Mouse (Mus musculus) liver, embryonic 12.5 days (tissue): ENCODE results near the gene Stpg3. TPM values are rescaled to one million over a fixed set of nuclear protein-coding genes. Genes with fewer than 3 reads are reported as not detected.

ENCODE experiments used
- ATAC-seq: fragments of 200-750 bp; cut with Nextera tagmentation; 2 replicates; pipeline ENCODE4 v1.8.0; 2017; ENCODE audit warnings: moderate number of reproducible peaks, mild to moderate bottlenecking, moderate library complexity
- H3K27ac ChIP-seq: fragments of 300-500 bp; sonication (generic); 2 replicates; pipeline ENCODE4 v1.5.1; 2016; ENCODE audit warnings: mild to moderate bottlenecking
- H3K27me3 ChIP-seq: fragments of 300-500 bp; sonication (generic); replicated peaks from 2 replicates; pipeline ENCODE4 v1.6.1; 2016; ENCODE audit warnings: mild to moderate bottlenecking, moderate library complexity
- H3K36me3 ChIP-seq: fragments of 300-500 bp; sonication (generic); 2 replicates; pipeline ENCODE4 v1.6.1; 2016; ENCODE audit warnings: mild to moderate bottlenecking, moderate library complexity
- H3K4me1 ChIP-seq: fragments of 300-500 bp; sonication (generic); 2 replicates; pipeline ENCODE4 v1.6.1; 2016
- H3K4me2 ChIP-seq: fragments of 300-500 bp; sonication (generic); 2 replicates; pipeline ENCODE4 v1.6.1; 2016; ENCODE audit warnings: mild to moderate bottlenecking, moderate library complexity
- H3K4me3 ChIP-seq: fragments of 300-500 bp; sonication (generic); 2 replicates; pipeline ENCODE4 v1.5.1; 2016; ENCODE audit warnings: mild to moderate bottlenecking, moderate library complexity
- H3K9ac ChIP-seq: fragments of 300-500 bp; sonication (generic); 2 replicates; pipeline ENCODE4 v1.6.1; 2016; ENCODE audit warnings: mild to moderate bottlenecking, moderate library complexity
- H3K9me3 ChIP-seq: fragments of 300-500 bp; sonication (generic); replicated peaks from 2 replicates; pipeline ENCODE4 v1.6.1; 2016; ENCODE audit warnings: mild to moderate bottlenecking, moderate library complexity
- WGBS: fragments of 180-500 bp; shearing (Covaris S2); methylation state at CpG from one replicate; pipeline ENCODE4 v1.1.7; 2016; ENCODE audit not compliant: insufficient replicate concordance; 5-methylcytosine and 5-hydroxymethylcytosine counted together
- polyA plus RNA-seq: library from polyadenylated mRNA; unstranded; fragments of >200 nt; fragmentation: Nextera tagmentation; extraction: Ambion mirVana; gene quantifications from 2 replicates; pipeline ENCODE4 v1.2.1, GENCODE M21; 2016

The Stpg3 gene
- polyA plus RNA-seq, 1 experiment from 2014 or later, result not detected

DNA sequence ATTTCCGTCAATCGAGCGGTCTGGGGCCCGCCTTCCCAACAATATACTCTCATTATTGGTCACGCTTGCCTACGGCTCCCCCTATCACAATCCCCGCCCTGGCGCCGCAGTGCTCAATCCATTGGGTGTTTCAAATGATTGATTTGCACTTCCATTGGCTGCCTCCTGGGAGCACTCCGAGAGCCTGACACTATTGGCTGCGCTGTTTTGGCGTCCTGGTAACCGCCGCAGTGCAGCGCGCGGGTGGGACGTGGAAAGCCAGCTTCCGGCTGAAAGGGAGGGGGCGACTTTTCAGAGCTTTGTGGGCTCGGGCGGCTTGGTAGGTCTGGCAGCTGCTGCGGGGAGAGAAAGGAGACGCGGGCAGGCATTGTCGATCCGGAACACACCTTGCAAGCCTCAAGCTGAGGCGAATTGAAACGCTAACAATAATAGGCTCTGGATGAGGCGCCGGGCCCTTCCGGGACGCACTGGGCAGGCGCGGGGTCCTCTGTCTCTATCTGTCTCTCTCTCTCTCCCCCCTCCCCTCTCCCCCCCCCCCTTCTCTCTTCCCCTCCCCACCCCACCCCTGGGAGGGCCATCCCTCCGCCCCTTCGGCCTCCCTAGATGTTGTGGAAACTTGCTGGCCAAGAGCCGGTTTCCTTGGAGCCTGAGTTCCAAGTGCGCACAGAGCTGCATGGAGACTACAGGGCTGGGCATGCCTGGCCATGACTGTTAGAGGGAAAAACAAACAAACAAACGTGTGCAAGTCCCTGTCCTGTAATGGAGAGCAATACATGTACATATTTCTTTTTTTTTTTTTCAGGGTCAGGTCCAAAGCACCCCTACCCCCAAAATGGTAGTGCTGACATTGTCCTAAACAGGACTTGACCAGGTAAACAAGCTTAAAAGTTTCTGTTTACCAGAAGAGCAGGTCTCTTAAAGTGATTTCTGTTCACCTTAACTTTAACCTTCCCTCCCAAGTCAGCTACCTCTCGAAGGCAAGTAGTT, 10.6 kb upstream of the Stpg3 start:
- peaks cover 50% of the 10 kb centered on the region for H3K4me1 ChIP-seq
- H3K36me3 ChIP-seq, result peaks cover 28% of the 10 kb centered on the region
- peak; percentile 90 for ATAC-seq
- 0 out of 2 replicates have a peak, but pooled peaks cover under 1% of the 10 kb centered on the region for H3K27me3 ChIP-seq
- 2% methylated on average over 41 of the region's 41 CpGs for WGBS
- peak overlapping the region; percentile 99 for H3K4me3 ChIP-seq
- H3K4me2 ChIP-seq, result peak overlapping the region; percentile 75
- H3K9ac ChIP-seq, result peak overlapping the region; percentile 84
- no peaks in the 10 kb centered on the region for H3K9me3 ChIP-seq
- H3K27ac ChIP-seq, result peak overlapping the region; percentile 96

DNA sequence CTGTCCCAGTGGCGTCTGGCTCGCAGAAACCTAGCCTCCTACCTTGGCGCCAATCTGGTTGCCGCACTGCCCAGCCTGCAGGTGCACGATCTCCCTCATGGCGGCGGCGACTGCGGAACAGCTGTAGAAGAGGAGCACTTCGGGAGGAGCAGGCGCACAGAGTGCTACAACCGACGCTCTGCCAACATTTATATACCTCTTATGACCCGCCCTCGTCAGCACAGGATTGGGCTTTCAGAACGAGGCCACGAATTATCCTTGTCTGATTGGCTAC, 10.0 kb upstream of the Stpg3 start, which contains the start of gene Tubb4b:
Gene Tubb4b (minus strand): TSS at position 211 of the 274 bp plus-strand sequence.
- Histone ChIP-seq H3K4me3 (peak within 1 kb of the TSS; percentile 99), H3K27me3 (no peaks in the 10 kb centered on the region), H3K4me1 (peaks cover 50% of the 10 kb centered on the region), H3K36me3 (peaks cover 28% of the 10 kb centered on the region), H3K27ac (peak within 1 kb of the TSS; percentile 100), H3K9ac (peak within 1 kb of the TSS; percentile 95), H3K9me3 (no peaks in the 10 kb centered on the region), H3K4me2 (peak within 1 kb of the TSS; percentile 88)
- ATAC-seq, result no peak
- WGBS, result 0% methylated on average over 17 of the region's 17 CpGs

DNA sequence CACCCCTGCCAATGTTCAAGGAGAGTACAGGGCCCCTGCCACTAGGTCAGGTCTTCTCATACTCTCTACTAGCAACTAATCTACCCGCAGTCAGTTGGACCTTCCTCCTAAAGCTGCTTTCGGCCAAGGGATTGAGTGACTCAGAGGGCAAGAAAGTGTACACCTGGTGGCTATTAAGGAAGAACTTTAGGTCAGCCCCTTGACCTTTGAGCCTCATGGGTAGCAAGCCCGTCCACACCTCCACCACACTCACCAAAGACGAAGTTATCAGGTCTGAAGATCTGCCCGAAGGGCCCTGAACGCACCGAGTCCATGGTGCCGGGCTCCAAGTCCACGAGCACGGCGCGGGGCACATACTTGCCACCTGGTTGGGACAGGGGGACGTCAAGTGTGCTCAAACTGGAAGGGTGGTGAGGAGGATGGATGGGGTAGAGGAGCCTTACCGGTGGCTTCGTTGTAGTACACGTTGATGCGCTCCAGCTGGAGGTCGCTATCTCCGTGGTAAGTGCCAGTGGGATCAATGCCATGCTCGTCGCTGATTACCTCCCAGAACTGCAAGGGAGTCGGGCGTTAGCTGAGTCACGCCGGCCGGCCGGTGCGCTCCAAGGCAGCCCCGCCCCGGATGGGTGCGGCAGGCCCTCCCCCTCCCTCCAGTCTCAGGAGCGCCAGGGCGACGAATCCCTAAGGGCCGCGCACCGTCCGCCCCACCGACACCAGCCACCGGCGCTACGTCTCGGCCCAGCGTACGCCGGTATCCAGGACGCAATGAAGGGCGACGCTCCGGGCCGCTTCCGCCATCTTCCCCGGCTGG, 9.4 kb upstream of the Stpg3 start:
- peak; percentile 79 for ATAC-seq
- Histone ChIP-seq H3K27me3 (peaks cover under 1% of the 10 kb centered on the region; the same call in 1 of the 2 replicates), H3K4me3 (peak overlapping the region; percentile 99), H3K9me3 (no peaks in the 10 kb centered on the region), H3K27ac (peak overlapping the region; percentile 100), H3K4me2 (peak overlapping the region; percentile 88), H3K4me1 (peaks cover 46% of the 10 kb centered on the region), H3K9ac (peak overlapping the region; percentile 95), H3K36me3 (peaks cover 28% of the 10 kb centered on the region)
- under 1% methylated on average over 53 of the region's 53 CpGs for WGBS

DNA sequence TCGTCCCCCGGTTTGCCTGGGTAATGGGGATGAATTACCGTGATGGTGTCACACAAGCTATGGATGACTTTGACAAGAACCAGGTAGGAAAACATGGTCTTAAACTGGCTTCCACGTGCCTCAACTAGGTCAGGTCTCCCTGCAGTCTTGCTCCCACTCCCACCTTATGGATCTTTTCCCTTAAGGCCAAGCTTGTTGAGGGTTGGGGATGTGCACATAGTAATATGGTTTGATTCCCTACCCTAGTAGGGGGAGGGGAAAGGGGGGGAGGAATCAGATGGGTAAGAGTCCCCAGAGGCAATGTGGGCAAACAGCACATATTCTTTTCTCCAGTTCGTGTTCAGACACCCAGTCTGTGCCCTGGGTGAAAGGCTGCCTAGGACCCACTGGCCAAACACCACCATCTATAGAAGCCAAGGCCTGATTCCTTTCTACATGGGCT, 6.9 kb upstream of the Stpg3 start:
- Histone ChIP-seq H3K9me3 (no peaks in the 10 kb centered on the region), H3K27me3 (peaks cover 7% of the 10 kb centered on the region; the same call in 1 of the 2 replicates), H3K4me3 (peak overlapping the region; percentile 25), H3K27ac (peak overlapping the region; percentile 15), H3K4me1 (peaks cover 33% of the 10 kb centered on the region), H3K9ac (no peak overlapping the region), H3K4me2 (peak overlapping the region; percentile 88), H3K36me3 (peaks cover 28% of the 10 kb centered on the region)
- ATAC-seq, result no peak
- 62% methylated on average over 5 of the region's 5 CpGs for WGBS

DNA sequence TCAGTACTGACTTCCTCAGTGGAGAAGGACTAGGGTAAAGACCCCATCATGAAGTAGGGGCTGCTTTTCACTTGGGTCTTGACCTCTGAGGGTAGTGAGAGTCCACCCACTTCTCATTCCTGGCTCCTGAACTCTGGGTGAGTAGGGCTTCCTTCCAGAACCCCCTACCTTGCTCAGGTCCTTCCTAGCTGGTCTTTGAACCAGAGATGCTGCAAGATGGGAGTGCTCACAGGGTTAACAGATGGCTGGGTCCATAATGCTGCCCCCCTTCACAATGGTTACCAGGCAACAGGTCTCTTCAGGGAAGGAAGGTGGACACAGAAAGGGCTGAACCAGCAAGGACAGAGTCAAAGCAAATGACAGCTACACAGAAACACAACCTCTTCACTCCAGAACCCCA, 4.0 kb upstream of the Stpg3 start, which contains the start of gene Fam166a:
Gene Fam166a (plus strand): TSS at position 301 of the 400 bp plus-strand sequence.
- no peak within 1 kb of the TSS for H3K27ac ChIP-seq
- H3K4me1 ChIP-seq, result peaks cover 22% of the 10 kb centered on the region
- peaks cover 23% of the 10 kb centered on the region for H3K27me3 ChIP-seq
- no peak for ATAC-seq
- no peaks in the 10 kb centered on the region for H3K9me3 ChIP-seq
- H3K36me3 ChIP-seq, result peaks cover 23% of the 10 kb centered on the region
- no peak within 1 kb of the TSS for H3K4me2 ChIP-seq
- H3K4me3 ChIP-seq, result no peak within 1 kb of the TSS
- H3K9ac ChIP-seq, result no peak within 1 kb of the TSS

DNA sequence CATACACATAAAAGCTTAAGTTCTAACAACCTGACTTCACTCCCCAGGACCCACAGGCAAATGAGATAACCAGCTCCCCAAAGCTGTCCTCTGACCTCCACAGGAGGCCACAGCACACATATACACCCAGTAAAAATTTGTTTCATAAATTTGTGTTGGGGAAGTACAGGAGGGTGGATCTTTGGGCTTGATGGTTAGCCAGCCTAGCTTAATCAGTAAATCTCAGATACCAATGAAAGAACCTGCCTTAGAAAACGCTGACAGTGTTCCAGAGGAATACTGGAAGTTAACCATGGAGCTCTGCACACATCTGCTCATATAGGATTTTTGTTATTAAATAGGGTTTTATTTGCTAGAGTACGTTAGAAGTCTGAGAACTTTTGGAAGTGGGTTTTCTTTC, 3.2 kb upstream of the Stpg3 start:
- H3K9me3 ChIP-seq, result no peaks in the 10 kb centered on the region
- ATAC-seq, result no peak
- peaks cover 29% of the 10 kb centered on the region for H3K27me3 ChIP-seq
- no peak overlapping the region for H3K4me3 ChIP-seq
- WGBS, result 52% methylated on average over 2 of the region's 2 CpGs
- H3K4me1 ChIP-seq, result peaks cover 15% of the 10 kb centered on the region; the same call in 1 of the 2 replicates
- H3K9ac ChIP-seq, result no peak overlapping the region
- no peak overlapping the region for H3K4me2 ChIP-seq
- H3K36me3 ChIP-seq, result peaks cover 15% of the 10 kb centered on the region
- H3K27ac ChIP-seq, result no peak overlapping the region

DNA sequence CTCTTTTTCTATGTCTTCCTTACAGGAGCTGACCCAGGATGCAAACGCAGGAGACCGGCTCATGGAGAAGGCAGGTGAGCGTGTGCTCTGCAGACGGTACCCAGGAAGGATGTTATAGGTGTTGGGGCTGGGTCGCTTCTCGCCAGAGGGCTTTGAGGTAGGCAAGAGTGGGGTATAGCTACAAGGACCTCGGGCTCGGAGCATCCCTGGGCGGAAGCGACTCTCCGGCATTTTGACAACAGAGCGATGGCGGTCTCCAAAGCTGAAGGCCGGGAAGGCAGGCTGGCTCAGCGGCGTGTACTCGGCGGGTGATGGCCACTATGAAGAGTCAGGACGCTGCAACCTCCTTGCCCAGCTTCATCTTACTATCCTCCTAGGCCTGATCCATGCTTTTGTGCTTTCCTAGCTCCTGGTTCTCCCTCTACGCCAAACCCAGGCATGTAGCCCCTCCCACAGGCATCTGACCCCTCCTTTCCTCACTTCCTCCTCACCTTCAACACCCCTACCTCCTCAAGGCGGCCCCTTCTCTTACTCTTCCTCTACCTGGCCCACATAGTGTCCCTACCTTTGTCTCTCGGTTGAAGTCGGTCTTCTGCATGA, 1.1 kb downstream of the Stpg3 start:
- Histone ChIP-seq H3K4me2 (no peak overlapping the region; the same call in 1 of the 2 replicates), H3K27me3 (peaks cover 23% of the 10 kb centered on the region), H3K9ac (no peak overlapping the region), H3K27ac (no peak overlapping the region), H3K36me3 (peaks cover 14% of the 10 kb centered on the region), H3K4me1 (peaks cover 31% of the 10 kb centered on the region), H3K9me3 (no peaks in the 10 kb centered on the region), H3K4me3 (no peak overlapping the region)
- WGBS, result 60% methylated on average over 23 of the region's 23 CpGs
- no peak for ATAC-seq

DNA sequence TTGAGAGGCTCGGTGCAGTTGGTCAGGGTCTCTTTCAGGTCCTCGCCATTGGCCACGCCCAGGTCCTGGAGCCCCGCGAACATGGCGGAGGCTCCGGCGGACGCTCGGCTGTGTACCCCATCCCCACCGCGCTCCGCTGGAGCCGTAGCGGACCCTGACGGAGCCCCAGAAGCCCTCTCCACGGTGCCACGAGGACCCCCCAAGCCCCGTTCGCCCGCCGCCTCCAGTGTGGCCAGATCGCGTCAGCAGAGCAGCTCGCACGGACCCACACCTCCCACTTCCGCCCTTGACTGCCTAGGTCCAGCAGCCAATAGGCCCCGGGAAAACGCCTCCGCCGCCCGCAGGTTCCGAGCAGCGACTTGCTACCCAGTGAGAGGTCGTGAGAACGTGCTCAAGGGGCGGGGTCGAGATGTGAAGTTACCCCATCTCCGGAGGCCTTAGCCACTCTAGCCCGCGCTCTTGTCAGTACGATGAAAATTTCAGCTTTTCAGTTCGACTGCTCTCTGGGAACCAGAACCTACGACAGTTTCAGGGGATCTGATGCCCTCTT, 3.2 kb downstream of the Stpg3 start, which contains the start of gene Nelfb:
Gene Nelfb (minus strand): TSS at position 369 of the 550 bp plus-strand sequence.
- peak; percentile 92 for ATAC-seq
- H3K9ac ChIP-seq, result peak within 1 kb of the TSS; percentile 93

DNA sequence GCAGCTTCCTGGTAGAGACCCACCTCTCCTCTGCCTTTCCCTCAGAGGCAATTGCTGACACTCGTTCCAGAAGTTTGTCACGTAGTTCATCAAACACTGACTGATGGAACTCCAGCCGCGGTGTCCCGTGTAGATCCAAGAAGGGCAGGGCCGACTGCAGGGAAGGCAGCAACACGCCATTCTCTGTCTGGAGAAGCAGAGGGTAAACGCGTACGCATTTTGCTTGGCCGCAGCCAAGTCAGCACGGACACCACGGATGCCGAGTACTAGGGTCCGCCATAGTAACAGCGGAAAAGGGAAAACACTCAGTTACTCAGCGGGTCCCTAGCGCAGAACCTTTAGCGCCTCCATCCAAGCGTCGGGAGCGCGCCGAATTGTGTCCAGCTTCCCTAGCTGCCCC, 3.8 kb downstream of the Stpg3 start:
- ATAC-seq, result peak; percentile 35
- no peaks in the 10 kb centered on the region for H3K9me3 ChIP-seq
- H3K27ac ChIP-seq, result peak overlapping the region; percentile 88
- WGBS, result 0% methylated on average over 24 of the region's 24 CpGs
- peaks cover 41% of the 10 kb centered on the region for H3K36me3 ChIP-seq
- H3K4me3 ChIP-seq, result peak overlapping the region; percentile 83
- H3K9ac ChIP-seq, result peak overlapping the region; percentile 93
- H3K4me1 ChIP-seq, result peaks cover 31% of the 10 kb centered on the region
- H3K27me3 ChIP-seq, result peaks cover 18% of the 10 kb centered on the region
- H3K4me2 ChIP-seq, result peak overlapping the region; percentile 87

More for the DNA sequence above, 3.2 kb downstream of the Stpg3 start, which contains the start of gene Nelfb:
- H3K4me2 ChIP-seq, result peak within 1 kb of the TSS; percentile 87
- peak within 1 kb of the TSS; percentile 88 for H3K27ac ChIP-seq
- 1% methylated on average over 44 of the region's 44 CpGs for WGBS
- H3K4me1 ChIP-seq, result peaks cover 31% of the 10 kb centered on the region
- H3K4me3 ChIP-seq, result peak within 1 kb of the TSS; percentile 83
- peaks cover 22% of the 10 kb centered on the region for H3K27me3 ChIP-seq
- H3K36me3 ChIP-seq, result peaks cover 36% of the 10 kb centered on the region
- no peaks in the 10 kb centered on the region for H3K9me3 ChIP-seq

DNA sequence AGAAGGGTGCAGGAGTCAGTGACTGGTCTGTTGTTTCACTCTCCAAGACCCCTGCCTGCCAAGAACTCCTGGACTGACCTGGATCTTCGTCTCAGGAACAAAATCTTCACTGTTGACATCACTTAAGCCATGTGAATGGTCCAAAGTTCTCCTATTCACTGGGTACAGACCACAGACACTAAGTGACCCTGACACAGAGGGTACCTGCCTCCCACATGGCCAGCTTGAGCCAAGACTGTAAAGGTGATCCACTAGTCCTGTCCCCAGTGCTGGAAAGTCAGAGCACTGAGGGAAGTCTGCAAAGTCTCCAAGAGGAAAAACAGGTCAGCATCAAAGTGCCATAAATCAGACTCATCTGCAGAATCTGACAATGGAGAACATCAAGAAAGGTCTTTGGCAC, 6.8 kb downstream of the Stpg3 start:
- no peak overlapping the region for H3K27ac ChIP-seq
- no peak overlapping the region for H3K4me3 ChIP-seq
- 89% methylated on average over 1 of the region's 1 CpGs for WGBS
- no peaks in the 10 kb centered on the region for H3K27me3 ChIP-seq
- no peak for ATAC-seq
- no peaks in the 10 kb centered on the region for H3K9me3 ChIP-seq
- H3K36me3 ChIP-seq, result peaks cover 72% of the 10 kb centered on the region
- no peak overlapping the region for H3K4me2 ChIP-seq
- peaks cover 25% of the 10 kb centered on the region for H3K4me1 ChIP-seq
- H3K9ac ChIP-seq, result no peak overlapping the region

DNA sequence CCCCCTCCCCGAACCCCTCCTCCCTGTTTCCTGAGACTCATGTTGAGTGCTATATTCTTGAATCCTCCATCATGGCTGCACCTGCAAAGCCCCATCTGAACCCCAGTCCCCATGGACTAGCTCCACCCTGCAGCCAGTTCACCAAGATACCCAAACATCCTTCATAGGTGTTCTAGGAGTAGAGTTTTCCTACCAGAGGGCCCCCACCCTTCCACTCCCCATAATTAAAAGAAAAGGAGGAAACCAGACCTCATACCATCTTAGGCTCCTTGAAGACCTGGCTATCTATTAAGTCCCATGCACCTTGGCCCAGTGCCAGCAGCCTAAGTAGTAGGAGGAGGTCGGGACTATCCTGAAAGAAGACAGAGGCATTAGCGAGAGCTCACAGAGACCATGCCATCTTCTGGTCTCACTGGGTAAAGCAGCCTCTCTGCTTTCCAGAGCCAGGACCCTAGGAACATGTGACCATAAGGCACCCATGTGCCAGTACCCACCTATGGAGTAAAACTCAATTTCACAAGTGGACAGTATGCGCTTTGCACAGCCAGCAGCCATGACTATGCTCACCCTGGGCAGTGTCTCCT, 10.7 kb downstream of the Stpg3 start:
- WGBS, result 60% methylated on average over 4 of the region's 4 CpGs
- no peak for ATAC-seq
- H3K36me3 ChIP-seq, result peaks cover 100% of the 10 kb centered on the region

More for the DNA sequence above, 10.7 kb downstream of the Stpg3 start:
- no peak overlapping the region for H3K4me3 ChIP-seq
- no peaks in the 10 kb centered on the region for H3K4me1 ChIP-seq
- no peak overlapping the region for H3K4me2 ChIP-seq
- H3K27ac ChIP-seq, result no peak overlapping the region
- H3K9me3 ChIP-seq, result no peaks in the 10 kb centered on the region
- no peaks in the 10 kb centered on the region for H3K27me3 ChIP-seq
- no peak overlapping the region for H3K9ac ChIP-seq
